Mouse (Mus musculus) hindbrain, embryonic 14.5 days (tissue): ENCODE measurements around the gene Calcrl. TPM values are rescaled to one million over a fixed set of nuclear protein-coding genes. Genes with fewer than 3 reads are reported as not detected.

Experiments used
- ATAC-seq: fragments of 200-750 bp; cut with Nextera tagmentation; 2 replicates; pipeline ENCODE4 v1.8.0; 2017; ENCODE audit warnings: moderate number of reproducible peaks, mild to moderate bottlenecking, moderate TSS enrichment, moderate library complexity; ENCODE audit not compliant: low FRiP score
- DNase-seq: peaks from one replicate; pipeline ENCODE4 v3.0.0-alpha.2; 2015; ENCODE audit warnings: low spot score
- H3K27ac ChIP-seq: fragments of 300-500 bp; sonication (generic); 2 replicates; pipeline ENCODE4 v1.5.1; 2014; ENCODE audit warnings: mild to moderate bottlenecking, moderate library complexity
- H3K27me3 ChIP-seq: fragments of 300-500 bp; sonication (generic); 2 replicates; pipeline ENCODE4 v1.6.1; 2014; ENCODE audit warnings: mild to moderate bottlenecking, low read length, mixed read lengths; ENCODE audit not compliant: control insufficient read depth, insufficient read depth
- H3K36me3 ChIP-seq: fragments of 300-500 bp; sonication (generic); replicated peaks from 2 replicates; pipeline ENCODE4 v1.6.1; 2014; ENCODE audit not compliant: control insufficient read depth, insufficient read depth
- H3K4me1 ChIP-seq: fragments of 300-500 bp; sonication (generic); replicated peaks from 2 replicates; pipeline ENCODE4 v1.6.1; 2014; ENCODE audit warnings: antibody characterized with exemption, low read length, mixed read lengths; ENCODE audit not compliant: control insufficient read depth, insufficient read depth
- H3K4me2 ChIP-seq: fragments of 300-500 bp; sonication (generic); replicated peaks from 2 replicates; pipeline ENCODE4 v1.6.1; 2014; ENCODE audit warnings: mild to moderate bottlenecking, moderate library complexity
- H3K4me3 ChIP-seq: fragments of 300-500 bp; sonication (generic); replicated peaks from 2 replicates; pipeline ENCODE4 v1.5.1; 2014; ENCODE audit warnings: mild to moderate bottlenecking, low read length
- H3K9ac ChIP-seq: fragments of 300-500 bp; sonication (generic); 2 replicates; pipeline ENCODE4 v1.6.1; 2014
- H3K9me3 ChIP-seq: fragments of 300-500 bp; sonication (generic); 2 replicates; pipeline ENCODE4 v1.6.1; 2016; ENCODE audit warnings: low read length; ENCODE audit not compliant: control insufficient read depth
- WGBS: fragments of 180-500 bp; shearing (Covaris S2); extraction: QIAGEN DNeasy Blood & Tissue Kit; methylation state at CpG from one replicate; pipeline ENCODE4 v1.1.7; 2014; 5-methylcytosine and 5-hydroxymethylcytosine counted together
- polyA plus RNA-seq: library from polyadenylated mRNA; unstranded; fragments of >200 nt; fragmentation: Nextera tagmentation; extraction: Ambion mirVana; gene quantifications from 2 replicates; pipeline ENCODE4 v1.2.1, GENCODE M21; 2014

Gene Calcrl
- polyA plus RNA-seq = 22.3 and 23.1 TPM in 2 replicates

GRCm38 (mm10) chr2:84425138-84425537 is at the start of gene Calcrl:
Calcrl (minus strand) TSS chr2:84425411.
- ATAC-seq (peak; percentile 53; the same call in 1 of the 2 replicates), DNase-seq (peak; percentile 48)
- WGBS = 1% methylated on average over 10 of the region's 10 CpGs
- Histone ChIP-seq H3K9me3 (no peaks in the 10 kb centered on the region), H3K4me1 (no peaks in the 10 kb centered on the region), H3K36me3 (no peaks in the 10 kb centered on the region), H3K4me3 (peak within 1 kb of the TSS; percentile 26), H3K27ac (no peak within 1 kb of the TSS), H3K4me2 (peak within 1 kb of the TSS; percentile 59), H3K27me3 (no peaks in the 10 kb centered on the region), H3K9ac (peak within 1 kb of the TSS; percentile 45)

- Histone ChIP-seq H3K9ac (no peak overlapping the region), H3K4me1 (no peaks in the 10 kb centered on the region), H3K27me3 (no peaks in the 10 kb centered on the region), H3K27ac (no peak overlapping the region), H3K4me2 (no peak overlapping the region), H3K36me3 (no peaks in the 10 kb centered on the region), H3K9me3 (no peaks in the 10 kb centered on the region), H3K4me3 (no peak overlapping the region)
- WGBS = 13% methylated on average over 6 of the region's 6 CpGs
- DNase-seq = no peak
- ATAC-seq = no peak
Measured at GRCm38 (mm10) chr2:84474651-84475050, 49.4 kb upstream of the Calcrl start.

- Histone ChIP-seq H3K36me3 (no peaks in the 10 kb centered on the region), H3K9me3 (0 out of 2 replicates have a peak, but pooled peaks cover 2% of the 10 kb centered on the region), H3K4me1 (no peaks in the 10 kb centered on the region), H3K27ac (no peak overlapping the region), H3K27me3 (no peaks in the 10 kb centered on the region), H3K9ac (no peak overlapping the region), H3K4me2 (no peak overlapping the region), H3K4me3 (no peak overlapping the region)
- 77% methylated on average over 14 of the region's 14 CpGs for WGBS
- DNase-seq (no peak), ATAC-seq (no peak)
Measured at GRCm38 (mm10) chr2:84473941-84474530, 48.8 kb upstream of the Calcrl start.

- no peaks in the 10 kb centered on the region for H3K27me3 ChIP-seq
- H3K9me3 ChIP-seq = 0 out of 2 replicates have a peak, but pooled peaks cover 4% of the 10 kb centered on the region
- ATAC-seq = no peak
- H3K9ac ChIP-seq = no peak overlapping the region
- no peak overlapping the region for H3K27ac ChIP-seq
- H3K4me1 ChIP-seq = no peaks in the 10 kb centered on the region
- no peak for DNase-seq
- H3K4me2 ChIP-seq = no peak overlapping the region
- H3K36me3 ChIP-seq = no peaks in the 10 kb centered on the region
- H3K4me3 ChIP-seq = no peak overlapping the region
- WGBS = 92% methylated on average over 4 of the region's 4 CpGs
Measured at GRCm38 (mm10) chr2:84467391-84467790, 42.2 kb upstream of the Calcrl start.

GRCm38 (mm10) chr2:84464956-84465355 is 39.7 kb upstream of the Calcrl start:
- 52% methylated on average over 7 of the region's 7 CpGs for WGBS
- Histone ChIP-seq H3K36me3 (no peaks in the 10 kb centered on the region), H3K27me3 (no peaks in the 10 kb centered on the region), H3K9me3 (0 out of 2 replicates have a peak, but pooled peaks cover 4% of the 10 kb centered on the region), H3K27ac (no peak overlapping the region), H3K4me3 (no peak overlapping the region), H3K4me2 (no peak overlapping the region), H3K9ac (no peak overlapping the region), H3K4me1 (no peaks in the 10 kb centered on the region)
- DNase-seq (no peak), ATAC-seq (no peak)

- 91% methylated on average over 3 of the region's 3 CpGs for WGBS
- no peaks in the 10 kb centered on the region for H3K27me3 ChIP-seq
- no peaks in the 10 kb centered on the region for H3K4me1 ChIP-seq
- ATAC-seq = no peak
- no peak overlapping the region for H3K4me3 ChIP-seq
- no peak overlapping the region for H3K4me2 ChIP-seq
- no peak for DNase-seq
- no peaks in the 10 kb centered on the region for H3K36me3 ChIP-seq
- H3K9me3 ChIP-seq = no peaks in the 10 kb centered on the region
- H3K27ac ChIP-seq = no peak overlapping the region
- H3K9ac ChIP-seq = no peak overlapping the region
Measured at GRCm38 (mm10) chr2:84462411-84462810, 37.2 kb upstream of the Calcrl start.

- no peaks in the 10 kb centered on the region for H3K27me3 ChIP-seq
- H3K4me3 ChIP-seq = no peak overlapping the region
Measured at GRCm38 (mm10) chr2:84459651-84460177, 34.5 kb upstream of the Calcrl start.

GRCm38 (mm10) chr2:84457221-84457620 is 32.0 kb upstream of the Calcrl start:
- Histone ChIP-seq H3K4me1 (no peaks in the 10 kb centered on the region), H3K36me3 (no peaks in the 10 kb centered on the region), H3K9me3 (no peaks in the 10 kb centered on the region), H3K27ac (no peak overlapping the region), H3K9ac (no peak overlapping the region), H3K4me2 (no peak overlapping the region), H3K4me3 (no peak overlapping the region), H3K27me3 (no peaks in the 10 kb centered on the region)
- DNase-seq (no peak), ATAC-seq (no peak)
- WGBS = 89% methylated on average over 6 of the region's 6 CpGs

More at GRCm38 (mm10) chr2:84459651-84460177, 34.5 kb upstream of the Calcrl start:
- Histone ChIP-seq H3K27ac (no peak overlapping the region), H3K4me1 (no peaks in the 10 kb centered on the region), H3K9ac (no peak overlapping the region), H3K9me3 (no peaks in the 10 kb centered on the region), H3K36me3 (no peaks in the 10 kb centered on the region), H3K4me2 (no peak overlapping the region)
- DNase-seq (no peak), ATAC-seq (no peak)
- 65% methylated on average over 11 of the region's 11 CpGs for WGBS

GRCm38 (mm10) chr2:84455236-84455799 is 30.1 kb upstream of the Calcrl start:
- H3K36me3 ChIP-seq = no peaks in the 10 kb centered on the region
- peak; percentile 91 for DNase-seq
- no peaks in the 10 kb centered on the region for H3K9me3 ChIP-seq
- H3K4me2 ChIP-seq = no peak overlapping the region
- H3K9ac ChIP-seq = no peak overlapping the region
- WGBS = 6% methylated on average over 5 of the region's 5 CpGs
- no peaks in the 10 kb centered on the region for H3K4me1 ChIP-seq
- no peaks in the 10 kb centered on the region for H3K27me3 ChIP-seq
- H3K27ac ChIP-seq = no peak overlapping the region
- ATAC-seq = peak; percentile 85; the same call in 1 of the 2 replicates
- H3K4me3 ChIP-seq = no peak overlapping the region
